In the genomic region with DNA sequence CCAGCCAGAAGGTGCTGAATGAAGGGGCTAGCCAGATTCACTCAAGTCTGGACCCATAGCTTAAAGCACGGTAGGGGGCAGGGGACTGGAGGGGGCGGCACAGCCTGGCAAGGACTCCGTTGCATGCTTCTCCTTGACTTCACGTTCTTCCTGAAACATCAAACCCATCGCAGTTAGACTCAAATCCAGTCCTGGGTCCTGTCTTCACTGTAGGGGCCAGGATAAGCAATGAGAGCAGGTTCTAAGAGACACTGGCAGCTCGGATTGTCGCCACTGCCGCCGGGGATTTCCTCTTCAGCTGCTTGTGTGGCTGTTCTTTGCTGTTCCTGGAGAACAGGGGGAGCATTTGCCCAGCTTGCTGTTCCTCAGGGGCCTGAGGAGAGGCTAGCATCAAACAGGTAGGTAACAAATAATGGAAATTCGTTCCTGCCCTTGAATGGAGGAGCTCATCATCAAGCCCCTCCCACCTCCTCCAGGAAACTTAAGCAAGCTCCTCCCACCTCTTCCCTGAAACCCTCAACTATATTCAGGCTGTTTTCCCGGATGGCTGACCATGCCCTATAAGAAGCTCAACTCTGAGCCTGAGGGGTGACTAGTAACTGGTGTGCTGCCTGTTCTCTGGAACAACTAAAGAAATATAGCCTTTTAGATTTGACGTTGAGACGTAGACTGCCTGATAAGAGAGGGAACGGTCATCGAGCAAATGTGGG, we compare ENCODE assay signal across 10 mouse cellular contexts. TPM values are rescaled to one million over a fixed set of nuclear protein-coding genes. Genes with fewer than 3 reads are reported as not detected.
DNase-seq lines count a peak whose midpoint lies in the region; ATAC-seq and TF ChIP-seq lines count a peak whose summit lies in the region.
"Had no signal": no experiment of that assay in that cellular context is flagged by ENCODE, and none has a peak within 500 bp of the region (broad histone marks: within the 10 kb centered on the region; RNA-seq: fewer than 3 reads in every experiment).

No protein-coding gene starts in this region.

- DNase-seq in brain, embryonic 14.5 days (ENCODE audit: low read depth) = peak; percentile 50
- peak; percentile 33 for DNase-seq in stomach, postnatal 0 days (ENCODE audit: low spot score)
- no peak for DNase-seq in testis, postnatal 10 days (ENCODE audit: low spot score)
- no peak for DNase-seq in urinary bladder, postnatal 14 days (ENCODE audit: low spot score)

- no peak for TF ChIP-seq EP300 in stomach, postnatal 0 days (optimal IDR thresholded peaks at IDR 0.05)

- peak overlapping the region; percentile 44 for H3K4me2 ChIP-seq in hindbrain, embryonic 12.5 days (replicated peaks)
- H3K4me2 ChIP-seq in liver, embryonic 16.5 days (ENCODE audit: low read depth, low read length) = peak overlapping the region; percentile 4
- H3K4me2 ChIP-seq in stomach, postnatal 0 days (replicated peaks; ENCODE audit: low read depth) = peak overlapping the region; percentile 52

- no peak for TF ChIP-seq POLR2A in brain, embryonic 14.5 days (IDR thresholded peaks at IDR 0.05; ENCODE audit: borderline replicate concordance, extremely low read depth, insufficient read depth, insufficient read length, poor library complexity, severe bottlenecking)

- no peak for TF ChIP-seq CTCF in E14TG2a.4 (conservative IDR thresholded peaks at IDR 0.05; ENCODE audit: low read length)
- TF ChIP-seq CTCF in brain, embryonic 14.5 days (IDR thresholded peaks at IDR 0.05; ENCODE audit: borderline replicate concordance, extremely low read depth, insufficient read depth, insufficient read length) = no peak
- TF ChIP-seq CTCF in stomach, postnatal 0 days (IDR thresholded peaks at IDR 0.05; ENCODE audit: low read depth) = no peak

- H3K4me3 ChIP-seq in E14TG2a.4 (replicated peaks; ENCODE audit: low read length) = peak overlapping the region; percentile 54
- H3K4me3 ChIP-seq in hindbrain, embryonic 12.5 days = peak overlapping the region; percentile 10; the same call in 1 of the 2 replicates
- no peak overlapping the region for H3K4me3 ChIP-seq in liver, embryonic 16.5 days (ENCODE audit: low read depth, low read length)
- H3K4me3 ChIP-seq in stomach, postnatal 0 days (ENCODE audit: low read depth, low read length) = peak overlapping the region; percentile 29
- H3K4me3 ChIP-seq: megakaryocyte, embryonic 14.5 days had no signal

- H3K27me3 ChIP-seq in E14TG2a.4 (ENCODE audit: insufficient read depth, low read length) = no peaks in the 10 kb centered on the region
- no peaks in the 10 kb centered on the region for H3K27me3 ChIP-seq in hindbrain, embryonic 12.5 days
- no peaks in the 10 kb centered on the region for H3K27me3 ChIP-seq in liver, embryonic 16.5 days (ENCODE audit: control insufficient read depth, insufficient read depth, low read depth, low read length)
- no peaks in the 10 kb centered on the region for H3K27me3 ChIP-seq in stomach, postnatal 0 days (ENCODE audit: control insufficient read depth, insufficient read depth, low read length)

- peak overlapping the region; percentile 5; the same call in 1 of the 2 replicates for H3K27ac ChIP-seq in hindbrain, embryonic 12.5 days
- no peak overlapping the region for H3K27ac ChIP-seq in liver, embryonic 16.5 days (ENCODE audit: low read length)
- H3K27ac ChIP-seq in stomach, postnatal 0 days (replicated peaks) = no peak overlapping the region

- 28% methylated on average over 15 of the region's 15 CpGs for WGBS in hindbrain, embryonic 12.5 days
- 21% methylated on average over 15 of the region's 15 CpGs for WGBS in liver, embryonic 16.5 days (ENCODE audit: insufficient replicate concordance)
- 25% methylated on average over 15 of the region's 15 CpGs for WGBS in stomach, postnatal 0 days

- peaks cover 29% of the 10 kb centered on the region for H3K4me1 ChIP-seq in E14TG2a.4 (replicated peaks; ENCODE audit: low read depth, low read length)
- peaks cover 10% of the 10 kb centered on the region; the same call in 1 of the 2 replicates for H3K4me1 ChIP-seq in hindbrain, embryonic 12.5 days
- no peaks in the 10 kb centered on the region for H3K4me1 ChIP-seq in liver, embryonic 16.5 days (ENCODE audit: control insufficient read depth, low read depth, low read length)
- no peaks in the 10 kb centered on the region for H3K4me1 ChIP-seq in stomach, postnatal 0 days (replicated peaks; ENCODE audit: control insufficient read depth, insufficient read depth)
- H3K4me1 ChIP-seq: megakaryocyte, embryonic 14.5 days had no signal

- 0 out of 2 replicates have a peak overlapping the region, but pooled peaks have one; percentile 14 for H3K9ac ChIP-seq in hindbrain, embryonic 12.5 days
- H3K9ac ChIP-seq in liver, embryonic 16.5 days (ENCODE audit: low read depth, low read length) = no peak overlapping the region
- H3K9ac ChIP-seq in stomach, postnatal 0 days (ENCODE audit: low read length) = peak overlapping the region; percentile 24; the same call in 1 of the 2 replicates

- H3K36me3 ChIP-seq in E14TG2a.4 (ENCODE audit: insufficient read depth, low read length) = no peaks in the 10 kb centered on the region
- H3K36me3 ChIP-seq in hindbrain, embryonic 12.5 days = no peaks in the 10 kb centered on the region
- H3K36me3 ChIP-seq in liver, embryonic 16.5 days (ENCODE audit: control insufficient read depth, insufficient read depth) = no peaks in the 10 kb centered on the region
- H3K36me3 ChIP-seq in stomach, postnatal 0 days (ENCODE audit: control insufficient read depth, insufficient read depth, low read length) = no peaks in the 10 kb centered on the region

- no peaks in the 10 kb centered on the region for H3K9me3 ChIP-seq in E14TG2a.4 (ENCODE audit: low read length)
- H3K9me3 ChIP-seq in hindbrain, embryonic 12.5 days (replicated peaks) = no peaks in the 10 kb centered on the region
- no peaks in the 10 kb centered on the region for H3K9me3 ChIP-seq in liver, embryonic 16.5 days (replicated peaks; ENCODE audit: control insufficient read depth, low read length)
- no peaks in the 10 kb centered on the region for H3K9me3 ChIP-seq in stomach, postnatal 0 days (ENCODE audit: control insufficient read depth, low read length)
- H3K9me3 ChIP-seq: megakaryocyte, embryonic 14.5 days had no signal

- ATAC-seq in hindbrain, embryonic 12.5 days (ENCODE audit: low FRiP score) = no peak
- no peak for ATAC-seq in liver, embryonic 16.5 days (ENCODE audit: low read depth)
- no peak for ATAC-seq in stomach, postnatal 0 days (ENCODE audit: low FRiP score, low TSS enrichment)
- no peak for ATAC-seq in monocyte, adult 5-6 weeks (replicated peaks; ENCODE audit: insufficient number of reproducible peaks, low FRiP score, low TSS enrichment, poor library complexity, severe bottlenecking)

RNA-seq across cellular contexts. Expression of a gene that starts 18.3 kb away (rescaled TPM):
- not detected in 2 replicates for polyA plus RNA-seq in brain, embryonic 14.5 days (2012; rRNA removed)
- polyA plus RNA-seq in hindbrain, embryonic 12.5 days (2016; fragmentation: Nextera tagmentation; extraction: Ambion mirVana) = not detected in 2 replicates
- not detected in 2 replicates for polyA plus RNA-seq in liver, embryonic 16.5 days (2015; fragmentation: Nextera tagmentation; extraction: Ambion mirVana)
- not detected in 2 replicates for polyA plus RNA-seq in stomach, postnatal 0 days (2015; fragmentation: Nextera tagmentation; extraction: Ambion mirVana)
- not detected in 3 replicates for total RNA-seq in monocyte, adult 5-6 weeks (2017)
- total RNA-seq: adrenal gland, postnatal 36 days had no signal

RNA-seq across cellular contexts. Expression of a gene that starts 31.9 kb away (rescaled TPM):
- polyA plus RNA-seq in brain, embryonic 14.5 days (2012; rRNA removed) = not detected in 2 replicates
- polyA plus RNA-seq in hindbrain, embryonic 12.5 days (2016; fragmentation: Nextera tagmentation; extraction: Ambion mirVana) = not detected in 2 replicates
- not detected in 2 replicates for polyA plus RNA-seq in liver, embryonic 16.5 days (2015; fragmentation: Nextera tagmentation; extraction: Ambion mirVana)
- not detected in 2 replicates for polyA plus RNA-seq in stomach, postnatal 0 days (2015; fragmentation: Nextera tagmentation; extraction: Ambion mirVana)
- total RNA-seq in monocyte, adult 5-6 weeks (2017) = not detected in 3 replicates
- total RNA-seq: adrenal gland, postnatal 36 days had no signal

RNA-seq across cellular contexts. Expression of a gene that starts 45.6 kb away (rescaled TPM):
- polyA plus RNA-seq in brain, embryonic 14.5 days (2012; rRNA removed) = not detected in 2 replicates
- not detected in 2 replicates for polyA plus RNA-seq in hindbrain, embryonic 12.5 days (2016; fragmentation: Nextera tagmentation; extraction: Ambion mirVana)
- not detected in 2 replicates for polyA plus RNA-seq in liver, embryonic 16.5 days (2015; fragmentation: Nextera tagmentation; extraction: Ambion mirVana)
- polyA plus RNA-seq in stomach, postnatal 0 days (2015; fragmentation: Nextera tagmentation; extraction: Ambion mirVana) = not detected in 2 replicates
- not detected in 3 replicates for total RNA-seq in monocyte, adult 5-6 weeks (2017)
- total RNA-seq: adrenal gland, postnatal 36 days had no signal

Comparison
In these comparisons a context has a peak if more than half of its experiments do, and no peak if none do; other contexts are left out.
1. DNase-seq: peak in brain, embryonic 14.5 days (single experiment) and stomach, postnatal 0 days (single experiment); none in testis, postnatal 10 days (single experiment) and urinary bladder, postnatal 14 days (single experiment).
2. Peak in every context shown above with its lines, with median percentiles within 50 percentile points of each other: H3K4me2 ChIP-seq.